Mouse (Mus musculus): ENCODE measurements around the gene Skp2. TPM values are rescaled to one million over a fixed set of nuclear protein-coding genes. Genes with fewer than 3 reads are reported as not detected.

Gene Skp2
- 2.4 TPM for polyA plus RNA-seq (2017; shearing (Covaris generic))

DNA sequence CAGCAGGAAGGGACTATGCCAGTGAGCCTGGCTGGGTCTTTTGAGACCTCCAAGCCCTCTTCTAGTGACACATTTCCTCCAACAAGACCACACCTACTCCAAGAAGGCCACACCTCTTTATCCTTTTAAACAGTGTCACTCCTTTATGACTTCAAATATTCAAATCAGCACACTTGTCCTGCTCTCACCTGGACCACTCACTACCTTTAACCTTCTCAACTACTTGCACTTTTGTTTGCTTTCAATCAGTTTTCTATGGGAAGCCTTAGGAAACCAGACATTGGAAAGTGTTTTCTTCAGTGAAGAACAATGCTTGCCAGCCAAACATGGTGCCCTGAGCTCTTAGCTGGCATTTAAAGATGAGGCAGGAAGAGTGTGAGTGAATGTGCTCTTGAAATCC is at the start of gene Skp2:
TSS of gene Skp2 (minus strand) at position 101 of the 400 bp plus-strand sequence.

DNA sequence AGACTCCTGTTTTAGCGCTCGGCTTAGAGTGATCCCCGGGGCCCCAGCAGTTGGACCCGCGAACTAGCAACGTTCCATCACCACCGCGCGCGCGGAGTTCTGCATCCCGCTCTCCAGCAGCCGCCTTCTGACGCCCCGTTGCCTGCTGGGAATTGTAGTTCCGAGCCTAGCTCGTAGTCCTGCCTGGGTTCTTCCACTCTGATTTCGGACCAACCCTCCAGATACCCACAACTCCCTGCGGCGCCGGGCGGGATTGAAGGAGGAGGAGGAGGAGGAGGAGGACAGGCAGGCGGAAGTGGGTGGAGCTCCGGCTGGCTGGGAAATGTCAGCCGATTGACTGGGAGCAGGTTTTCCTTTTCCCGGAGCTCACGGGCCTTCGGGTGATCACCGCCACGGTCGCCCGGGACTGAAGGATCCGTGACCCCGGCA is 15.0 kb downstream of the Skp2 start, which contains the start of gene Lmbrd2:
TSS of gene Lmbrd2 (plus strand) at position 299 of the 429 bp plus-strand sequence.

DNA sequence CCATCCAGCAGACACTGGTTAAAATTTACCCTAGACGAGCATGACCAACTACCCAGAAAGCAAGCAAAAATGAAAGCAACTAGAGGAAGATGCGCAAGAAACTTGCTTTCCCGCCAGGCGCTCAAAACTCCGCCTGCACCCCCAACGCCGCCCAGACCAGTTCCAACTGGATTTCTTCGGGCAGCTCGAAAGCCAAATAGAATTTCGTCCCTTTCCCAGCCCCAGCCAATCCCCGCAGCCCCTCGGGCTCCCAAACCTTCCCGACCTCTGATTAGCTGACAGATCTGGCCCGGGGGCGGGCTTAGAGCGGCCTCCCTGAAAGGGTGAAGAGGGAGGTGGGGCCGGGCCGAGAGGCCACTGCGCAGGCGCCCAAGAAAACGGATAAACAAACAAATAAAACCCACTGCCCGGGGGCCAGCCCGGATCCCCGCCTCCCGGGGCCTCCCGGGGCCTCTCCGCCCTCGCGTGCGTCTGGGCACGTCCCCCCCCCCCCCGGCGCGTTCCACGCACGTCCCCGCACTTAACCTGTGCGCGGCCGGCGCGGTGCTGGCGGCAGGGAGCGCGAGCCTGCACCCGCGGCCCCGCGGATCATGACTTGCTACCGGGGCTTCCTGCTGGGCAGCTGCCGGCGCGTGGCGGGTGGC is 84.2 kb downstream of the Skp2 start, which contains the start of gene Nadk2:
TSS of gene Nadk2 (plus strand) at position 349 of the 644 bp plus-strand sequence.

Other genes with a start within 250 kb of the Skp2 start
- 0.16 TPM for gene Ranbp3l, start 187.5 kb downstream of the Skp2 start, polyA plus RNA-seq (2017; shearing (Covaris generic))
- gene Nadk2, start 84.2 kb downstream of the Skp2 start, polyA plus RNA-seq (2017; shearing (Covaris generic)): 26.6 TPM
- gene Lmbrd2, start 14.9 kb downstream of the Skp2 start, polyA plus RNA-seq (2017; shearing (Covaris generic)): 4.4 TPM
- gene Ugt3a1, start 121.5 kb upstream of the Skp2 start, polyA plus RNA-seq (2017; shearing (Covaris generic)): 0.25 TPM
- gene Ugt3a2, start 180.1 kb upstream of the Skp2 start, polyA plus RNA-seq (2017; shearing (Covaris generic)): not detected